Mouse (Mus musculus) kidney, embryonic 16.5 days (tissue): Measurements from ENCODE around the gene Gabbr1. TPM values are rescaled to one million over a fixed set of nuclear protein-coding genes. Genes with fewer than 3 reads are reported as not detected.

Experiments
- ATAC-seq: fragments of 200-750 bp; cut with Nextera tagmentation; 2 replicates; pipeline ENCODE4 v1.8.0; 2017; ENCODE audit warnings: moderate TSS enrichment; ENCODE audit not compliant: low FRiP score, low TSS enrichment
- H3K27ac ChIP-seq: fragments of 300-500 bp; sonication (generic); 2 replicates; pipeline ENCODE4 v1.5.1; 2014; ENCODE audit warnings: low read length
- H3K27me3 ChIP-seq: fragments of 300-500 bp; sonication (generic); 2 replicates; pipeline ENCODE4 v1.6.1; 2014; ENCODE audit warnings: low read length, control low read depth, mixed read lengths; ENCODE audit not compliant: insufficient read depth
- H3K36me3 ChIP-seq: fragments of 300-500 bp; sonication (generic); 2 replicates; pipeline ENCODE4 v1.6.1; 2014; ENCODE audit warnings: low read length, control low read depth, mixed read lengths; ENCODE audit not compliant: insufficient read depth
- H3K4me1 ChIP-seq: fragments of 300-500 bp; sonication (generic); 2 replicates; pipeline ENCODE4 v1.6.1; 2014; ENCODE audit warnings: low read length, control low read depth, mixed read lengths; ENCODE audit not compliant: insufficient read depth
- H3K4me2 ChIP-seq: fragments of 300-500 bp; sonication (generic); replicated peaks from 2 replicates; pipeline ENCODE4 v1.6.1; 2014; ENCODE audit warnings: low read depth, low read length
- H3K4me3 ChIP-seq: fragments of 300-500 bp; sonication (generic); 2 replicates; pipeline ENCODE4 v1.5.1; 2014; ENCODE audit warnings: mild to moderate bottlenecking, low read length
- H3K9ac ChIP-seq: fragments of 300-500 bp; sonication (generic); replicated peaks from 2 replicates; pipeline ENCODE4 v1.6.1; 2014; ENCODE audit warnings: low read length
- H3K9me3 ChIP-seq: fragments of 300-500 bp; sonication (generic); 2 replicates; pipeline ENCODE4 v1.6.1; 2016; ENCODE audit warnings: low read length, control low read depth
- WGBS: fragments of 180-500 bp; shearing (Covaris S2); extraction: QIAGEN DNeasy Blood & Tissue Kit; methylation state at CpG from one replicate; pipeline ENCODE4 v1.1.7; 2014; 5-methylcytosine and 5-hydroxymethylcytosine counted together
- polyA plus RNA-seq: library from polyadenylated mRNA; unstranded; fragments of >200 nt; fragmentation: Nextera tagmentation; extraction: Ambion mirVana; gene quantifications from 2 replicates; pipeline ENCODE4 v1.2.1, GENCODE M21; 2015

Gene Gabbr1
- polyA plus RNA-seq: 5.6 and 7.7 TPM in 2 replicates

GRCm38 (mm10) chr17:37045611-37046311 lies at the start of gene Gabbr1:
Gene Gabbr1, plus strand, starts transcription at chr17:37045966.
- Histone ChIP-seq H3K27me3 (no peaks in the 10 kb centered on the region), H3K4me2 (peak within 1 kb of the TSS; percentile 95), H3K4me1 (peaks cover 24% of the 10 kb centered on the region), H3K9me3 (no peaks in the 10 kb centered on the region), H3K9ac (peak within 1 kb of the TSS; percentile 93), H3K4me3 (peak within 1 kb of the TSS; percentile 87), H3K27ac (peak within 1 kb of the TSS; percentile 78), H3K36me3 (no peaks in the 10 kb centered on the region)
- under 1% methylated on average over 29 of the region's 55 CpGs for WGBS
- peak; percentile 88 for ATAC-seq

- no peak overlapping the region for H3K9ac ChIP-seq
- WGBS: 18% methylated on average over 7 of the region's 7 CpGs
- H3K27me3 ChIP-seq: no peaks in the 10 kb centered on the region
- H3K36me3 ChIP-seq: no peaks in the 10 kb centered on the region
- no peak overlapping the region for H3K4me3 ChIP-seq
- H3K27ac ChIP-seq: no peak overlapping the region
- no peak overlapping the region for H3K4me2 ChIP-seq
- peak; percentile 77; the same call in 1 of the 2 replicates for ATAC-seq
- no peaks in the 10 kb centered on the region for H3K4me1 ChIP-seq
- no peaks in the 10 kb centered on the region for H3K9me3 ChIP-seq
Measured at GRCm38 (mm10) chr17:36997033-36997735, 48.6 kb upstream of the Gabbr1 start.

GRCm38 (mm10) chr17:36998477-36998876 lies 47.3 kb upstream of the Gabbr1 start:
- 72% methylated on average over 2 of the region's 2 CpGs for WGBS
- ATAC-seq: no peak
- H3K9ac ChIP-seq: no peak overlapping the region
- no peaks in the 10 kb centered on the region for H3K27me3 ChIP-seq
- H3K9me3 ChIP-seq: no peaks in the 10 kb centered on the region
- no peaks in the 10 kb centered on the region for H3K36me3 ChIP-seq
- H3K4me1 ChIP-seq: peaks cover 5% of the 10 kb centered on the region; the same call in 1 of the 2 replicates
- H3K27ac ChIP-seq: no peak overlapping the region
- no peak overlapping the region for H3K4me2 ChIP-seq
- H3K4me3 ChIP-seq: no peak overlapping the region

GRCm38 (mm10) chr17:37000863-37001262 lies 44.9 kb upstream of the Gabbr1 start, which contains the start of gene Zfp57:
Gene Zfp57, plus strand, starts transcription at chr17:37001163.
- Histone ChIP-seq H3K27me3 (no peaks in the 10 kb centered on the region), H3K4me3 (no peak within 1 kb of the TSS), H3K9me3 (no peaks in the 10 kb centered on the region), H3K4me1 (peaks cover 9% of the 10 kb centered on the region; the same call in 1 of the 2 replicates), H3K36me3 (peaks cover 5% of the 10 kb centered on the region; the same call in 1 of the 2 replicates), H3K4me2 (peak within 1 kb of the TSS; percentile 76; the same call in 1 of the 2 replicates), H3K9ac (no peak within 1 kb of the TSS), H3K27ac (no peak within 1 kb of the TSS)
- no peak for ATAC-seq
- WGBS: 88% methylated on average over 7 of the region's 7 CpGs

GRCm38 (mm10) chr17:37002364-37003330 lies 43.1 kb upstream of the Gabbr1 start:
- Histone ChIP-seq H3K4me2 (peak overlapping the region; percentile 76), H3K4me1 (peaks cover 9% of the 10 kb centered on the region; the same call in 1 of the 2 replicates), H3K27ac (peak overlapping the region; percentile 86), H3K4me3 (peak overlapping the region; percentile 69), H3K9me3 (no peaks in the 10 kb centered on the region), H3K27me3 (no peaks in the 10 kb centered on the region), H3K9ac (peak overlapping the region; percentile 82), H3K36me3 (peaks cover 11% of the 10 kb centered on the region; the same call in 1 of the 2 replicates)
- under 1% methylated on average over 49 of the region's 49 CpGs for WGBS
- ATAC-seq: peak; percentile 91

GRCm38 (mm10) chr17:37003366-37003765 lies 42.4 kb upstream of the Gabbr1 start:
- peak overlapping the region; percentile 69 for H3K4me3 ChIP-seq
- H3K4me1 ChIP-seq: peaks cover 9% of the 10 kb centered on the region; the same call in 1 of the 2 replicates
- 35% methylated on average over 4 of the region's 4 CpGs for WGBS

GRCm38 (mm10) chr17:37008161-37008560 lies 37.6 kb upstream of the Gabbr1 start:
- H3K4me2 ChIP-seq: no peak overlapping the region
- H3K4me3 ChIP-seq: no peak overlapping the region
- H3K27me3 ChIP-seq: no peaks in the 10 kb centered on the region
- no peak for ATAC-seq
- H3K9me3 ChIP-seq: no peaks in the 10 kb centered on the region
- H3K9ac ChIP-seq: no peak overlapping the region
- 87% methylated on average over 6 of the region's 6 CpGs for WGBS
- H3K4me1 ChIP-seq: peaks cover 7% of the 10 kb centered on the region; the same call in 1 of the 2 replicates
- peaks cover 28% of the 10 kb centered on the region for H3K36me3 ChIP-seq
- no peak overlapping the region for H3K27ac ChIP-seq

More at GRCm38 (mm10) chr17:37003366-37003765, 42.4 kb upstream of the Gabbr1 start:
- Histone ChIP-seq H3K9ac (peak overlapping the region; percentile 82), H3K9me3 (no peaks in the 10 kb centered on the region), H3K27me3 (no peaks in the 10 kb centered on the region), H3K4me2 (peak overlapping the region; percentile 76), H3K27ac (no peak overlapping the region), H3K36me3 (peaks cover 11% of the 10 kb centered on the region)
- 0 out of 2 replicates have a peak, but pooled peaks have one; percentile 3 for ATAC-seq

- H3K36me3 ChIP-seq: peaks cover 28% of the 10 kb centered on the region
- no peaks in the 10 kb centered on the region for H3K9me3 ChIP-seq
- no peaks in the 10 kb centered on the region for H3K27me3 ChIP-seq
- ATAC-seq: no peak
- no peak overlapping the region for H3K27ac ChIP-seq
- 89% methylated on average over 17 of the region's 17 CpGs for WGBS
- H3K4me1 ChIP-seq: no peaks in the 10 kb centered on the region
- H3K4me3 ChIP-seq: no peak overlapping the region
- H3K4me2 ChIP-seq: no peak overlapping the region
- no peak overlapping the region for H3K9ac ChIP-seq
Measured at GRCm38 (mm10) chr17:37009460-37010042, 36.2 kb upstream of the Gabbr1 start.

GRCm38 (mm10) chr17:37011719-37012118 lies 34.0 kb upstream of the Gabbr1 start:
- no peak for ATAC-seq
- peaks cover 19% of the 10 kb centered on the region for H3K36me3 ChIP-seq
- H3K27ac ChIP-seq: no peak overlapping the region
- no peak overlapping the region for H3K4me2 ChIP-seq
- no peak overlapping the region for H3K9ac ChIP-seq
- no peaks in the 10 kb centered on the region for H3K9me3 ChIP-seq
- no peaks in the 10 kb centered on the region for H3K4me1 ChIP-seq
- no peak overlapping the region for H3K4me3 ChIP-seq
- no peaks in the 10 kb centered on the region for H3K27me3 ChIP-seq
- 83% methylated on average over 3 of the region's 3 CpGs for WGBS
